Mouse (Mus musculus): Measurements from ENCODE around the gene Cep152. TPM values are rescaled to one million over a fixed set of nuclear protein-coding genes. Genes with fewer than 3 reads are reported as not detected.

The Cep152 gene
- polyA plus RNA-seq, 1 experiment from 2014 or later = 3.9 TPM

- 90% methylated on average over 5 of the region's 5 CpGs for WGBS
- H3K27me3 ChIP-seq (ENCODE audit: control insufficient read depth, insufficient read depth, low read length) = no peaks in the 10 kb centered on the region
- H3K36me3 ChIP-seq (ENCODE audit: control insufficient read depth, insufficient read depth, low read length) = no peaks in the 10 kb centered on the region
- H3K4me2 ChIP-seq (ENCODE audit: low read length) = no peak overlapping the region
- DNase-seq (no peak), ATAC-seq (ENCODE audit: low FRiP score, low TSS enrichment) (no peak)
- no peak overlapping the region for H3K27ac ChIP-seq (replicated peaks; ENCODE audit: low read depth, low read length)
- H3K9me3 ChIP-seq (ENCODE audit: control insufficient read depth, low read length) = no peaks in the 10 kb centered on the region
- H3K4me1 ChIP-seq (ENCODE audit: control insufficient read depth, insufficient read depth, low read length) = no peaks in the 10 kb centered on the region
- no peak overlapping the region for H3K9ac ChIP-seq (replicated peaks; ENCODE audit: low read length)
- no peak overlapping the region for H3K4me3 ChIP-seq (replicated peaks; ENCODE audit: low read depth, low read length)
Measured at GRCm38 (mm10) chr2:125650038-125650437, 25.1 kb upstream of the Cep152 start.

GRCm38 (mm10) chr2:125644912-125645311 lies 20.0 kb upstream of the Cep152 start:
- Histone ChIP-seq H3K4me3 (replicated peaks; ENCODE audit: low read depth, low read length) (no peak overlapping the region), H3K9me3 (ENCODE audit: control insufficient read depth, low read length) (no peaks in the 10 kb centered on the region), H3K27me3 (ENCODE audit: control insufficient read depth, insufficient read depth, low read length) (no peaks in the 10 kb centered on the region), H3K36me3 (ENCODE audit: control insufficient read depth, insufficient read depth, low read length) (no peaks in the 10 kb centered on the region), H3K27ac (replicated peaks; ENCODE audit: low read depth, low read length) (no peak overlapping the region), H3K4me2 (ENCODE audit: low read length) (no peak overlapping the region), H3K4me1 (ENCODE audit: control insufficient read depth, insufficient read depth, low read length) (no peaks in the 10 kb centered on the region), H3K9ac (replicated peaks; ENCODE audit: low read length) (no peak overlapping the region)
- WGBS = 60% methylated on average over 6 of the region's 6 CpGs
- no peak for ATAC-seq (ENCODE audit: low FRiP score, low TSS enrichment)
- DNase-seq = peak; percentile 8

GRCm38 (mm10) chr2:125637331-125637730 lies 12.4 kb upstream of the Cep152 start:
- Histone ChIP-seq H3K27ac (replicated peaks; ENCODE audit: low read depth, low read length) (no peak overlapping the region), H3K9me3 (ENCODE audit: control insufficient read depth, low read length) (no peaks in the 10 kb centered on the region), H3K27me3 (ENCODE audit: control insufficient read depth, insufficient read depth, low read length) (no peaks in the 10 kb centered on the region), H3K9ac (replicated peaks; ENCODE audit: low read length) (no peak overlapping the region), H3K36me3 (ENCODE audit: control insufficient read depth, insufficient read depth, low read length) (no peaks in the 10 kb centered on the region), H3K4me1 (ENCODE audit: control insufficient read depth, insufficient read depth, low read length) (no peaks in the 10 kb centered on the region), H3K4me2 (ENCODE audit: low read length) (no peak overlapping the region), H3K4me3 (replicated peaks; ENCODE audit: low read depth, low read length) (no peak overlapping the region)
- ATAC-seq (ENCODE audit: low FRiP score, low TSS enrichment) (no peak), DNase-seq (no peak)
- WGBS = 90% methylated on average over 7 of the region's 7 CpGs

GRCm38 (mm10) chr2:125630010-125630409 lies 5.1 kb upstream of the Cep152 start:
- Histone ChIP-seq H3K4me3 (replicated peaks; ENCODE audit: low read depth, low read length) (no peak overlapping the region), H3K9ac (replicated peaks; ENCODE audit: low read length) (no peak overlapping the region), H3K27me3 (ENCODE audit: control insufficient read depth, insufficient read depth, low read length) (no peaks in the 10 kb centered on the region), H3K36me3 (ENCODE audit: control insufficient read depth, insufficient read depth, low read length) (no peaks in the 10 kb centered on the region), H3K27ac (replicated peaks; ENCODE audit: low read depth, low read length) (no peak overlapping the region), H3K9me3 (ENCODE audit: control insufficient read depth, low read length) (no peaks in the 10 kb centered on the region), H3K4me2 (ENCODE audit: low read length) (no peak overlapping the region), H3K4me1 (ENCODE audit: control insufficient read depth, insufficient read depth, low read length) (no peaks in the 10 kb centered on the region)
- WGBS = 93% methylated on average over 2 of the region's 2 CpGs
- DNase-seq = no peak
- ATAC-seq (ENCODE audit: low FRiP score, low TSS enrichment) = no peak

GRCm38 (mm10) chr2:125628487-125628886 lies 3.6 kb upstream of the Cep152 start:
- H3K36me3 ChIP-seq (ENCODE audit: control insufficient read depth, insufficient read depth, low read length) = no peaks in the 10 kb centered on the region
- ATAC-seq (ENCODE audit: low FRiP score, low TSS enrichment) = no peak
- 90% methylated on average over 6 of the region's 6 CpGs for WGBS
- no peak overlapping the region for H3K9ac ChIP-seq (replicated peaks; ENCODE audit: low read length)
- no peaks in the 10 kb centered on the region for H3K9me3 ChIP-seq (ENCODE audit: control insufficient read depth, low read length)
- H3K4me3 ChIP-seq (replicated peaks; ENCODE audit: low read depth, low read length) = no peak overlapping the region
- no peak overlapping the region for H3K4me2 ChIP-seq (ENCODE audit: low read length)
- H3K27ac ChIP-seq (replicated peaks; ENCODE audit: low read depth, low read length) = no peak overlapping the region
- H3K4me1 ChIP-seq (ENCODE audit: control insufficient read depth, insufficient read depth, low read length) = peaks cover 5% of the 10 kb centered on the region; the same call in 1 of the 2 replicates
- no peaks in the 10 kb centered on the region for H3K27me3 ChIP-seq (ENCODE audit: control insufficient read depth, insufficient read depth, low read length)
- DNase-seq = no peak

- DNase-seq (no peak), ATAC-seq (ENCODE audit: low FRiP score, low TSS enrichment) (no peak)
- Histone ChIP-seq H3K27ac (replicated peaks; ENCODE audit: low read depth, low read length) (no peak overlapping the region), H3K4me2 (ENCODE audit: low read length) (no peak overlapping the region), H3K9ac (replicated peaks; ENCODE audit: low read length) (no peak overlapping the region), H3K27me3 (ENCODE audit: control insufficient read depth, insufficient read depth, low read length) (no peaks in the 10 kb centered on the region), H3K36me3 (ENCODE audit: control insufficient read depth, insufficient read depth, low read length) (no peaks in the 10 kb centered on the region), H3K4me3 (replicated peaks; ENCODE audit: low read depth, low read length) (no peak overlapping the region), H3K4me1 (ENCODE audit: control insufficient read depth, insufficient read depth, low read length) (peaks cover 5% of the 10 kb centered on the region; the same call in 1 of the 2 replicates), H3K9me3 (ENCODE audit: control insufficient read depth, low read length) (no peaks in the 10 kb centered on the region)
- WGBS = 88% methylated on average over 4 of the region's 4 CpGs
Measured at GRCm38 (mm10) chr2:125626536-125626935, 1.6 kb upstream of the Cep152 start.

- DNase-seq (no peak), ATAC-seq (ENCODE audit: low FRiP score, low TSS enrichment) (no peak)
- H3K9me3 ChIP-seq (ENCODE audit: control insufficient read depth, low read length) = no peaks in the 10 kb centered on the region
- peaks cover 5% of the 10 kb centered on the region; the same call in 1 of the 2 replicates for H3K4me1 ChIP-seq (ENCODE audit: control insufficient read depth, insufficient read depth, low read length)
- H3K27ac ChIP-seq (replicated peaks; ENCODE audit: low read depth, low read length) = no peak overlapping the region
- WGBS = 20% methylated on average over 9 of the region's 9 CpGs
- H3K27me3 ChIP-seq (ENCODE audit: control insufficient read depth, insufficient read depth, low read length) = no peaks in the 10 kb centered on the region
- 0 out of 2 replicates have a peak, but pooled peaks cover 4% of the 10 kb centered on the region for H3K36me3 ChIP-seq (ENCODE audit: control insufficient read depth, insufficient read depth, low read length)
- peak overlapping the region; percentile 80 for H3K4me3 ChIP-seq (replicated peaks; ENCODE audit: low read depth, low read length)
- H3K9ac ChIP-seq (replicated peaks; ENCODE audit: low read length) = peak overlapping the region; percentile 64
- H3K4me2 ChIP-seq (ENCODE audit: low read length) = peak overlapping the region; percentile 76
Measured at GRCm38 (mm10) chr2:125624127-125624685, 707 bp downstream of the Cep152 start.

- no peak overlapping the region for H3K4me3 ChIP-seq (replicated peaks; ENCODE audit: low read depth, low read length)
- peaks cover 5% of the 10 kb centered on the region; the same call in 1 of the 2 replicates for H3K4me1 ChIP-seq (ENCODE audit: control insufficient read depth, insufficient read depth, low read length)
- H3K36me3 ChIP-seq (ENCODE audit: control insufficient read depth, insufficient read depth, low read length) = 0 out of 2 replicates have a peak, but pooled peaks cover 4% of the 10 kb centered on the region
- H3K27ac ChIP-seq (replicated peaks; ENCODE audit: low read depth, low read length) = no peak overlapping the region
- H3K9me3 ChIP-seq (ENCODE audit: control insufficient read depth, low read length) = no peaks in the 10 kb centered on the region
- DNase-seq (no peak), ATAC-seq (ENCODE audit: low FRiP score, low TSS enrichment) (no peak)
- H3K27me3 ChIP-seq (ENCODE audit: control insufficient read depth, insufficient read depth, low read length) = no peaks in the 10 kb centered on the region
- H3K9ac ChIP-seq (replicated peaks; ENCODE audit: low read length) = no peak overlapping the region
- 96% methylated on average over 15 of the region's 15 CpGs for WGBS
- H3K4me2 ChIP-seq (ENCODE audit: low read length) = 0 out of 2 replicates have a peak overlapping the region, but pooled peaks have one; percentile 76
Measured at GRCm38 (mm10) chr2:125623211-125623610, 1.7 kb downstream of the Cep152 start.

- Histone ChIP-seq H3K27me3 (ENCODE audit: control insufficient read depth, insufficient read depth, low read length) (no peaks in the 10 kb centered on the region), H3K9me3 (ENCODE audit: control insufficient read depth, low read length) (no peaks in the 10 kb centered on the region), H3K4me2 (ENCODE audit: low read length) (no peak overlapping the region), H3K36me3 (ENCODE audit: control insufficient read depth, insufficient read depth, low read length) (peaks cover 25% of the 10 kb centered on the region), H3K9ac (replicated peaks; ENCODE audit: low read length) (no peak overlapping the region), H3K4me1 (ENCODE audit: control insufficient read depth, insufficient read depth, low read length) (peaks cover 5% of the 10 kb centered on the region; the same call in 1 of the 2 replicates), H3K4me3 (replicated peaks; ENCODE audit: low read depth, low read length) (no peak overlapping the region), H3K27ac (replicated peaks; ENCODE audit: low read depth, low read length) (no peak overlapping the region)
- DNase-seq (peak; percentile 2), ATAC-seq (ENCODE audit: low FRiP score, low TSS enrichment) (no peak)
- 38% methylated on average over 25 of the region's 25 CpGs for WGBS
Measured at GRCm38 (mm10) chr2:125620213-125620907, 4.6 kb downstream of the Cep152 start.

Measured in midbrain, embryonic 14.5 days (tissue).